Mouse (Mus musculus) ES-E14 (cell line): ENCODE measurements at regions not wholly inside any gene's neighbourhood (a gene's known extent, or its start where the extent isn't known, plus 50 kb on each side); places are given as distances from the start of the nearest gene placed in this dataset.
"Not testable (repeated sequence)": the region's sequence is repeated elsewhere in the genome, so short reads cannot be mapped to it uniquely, and the experiment has no call there.

ENCODE experiments used
- HCFC1 ChIP-seq: IDR thresholded peaks from 2 replicates; pipeline ENCODE4 v1.6.1; 2012; ENCODE audit warnings: low read length, inconsistent platforms, borderline replicate concordance; ENCODE audit not compliant: insufficient read depth
- MAFK ChIP-seq: IDR thresholded peaks from 2 replicates; pipeline ENCODE4 v1.6.1; 2014; ENCODE audit warnings: mild to moderate bottlenecking, low read depth, low read length, inconsistent platforms; ENCODE audit not compliant: insufficient read depth

DNA sequence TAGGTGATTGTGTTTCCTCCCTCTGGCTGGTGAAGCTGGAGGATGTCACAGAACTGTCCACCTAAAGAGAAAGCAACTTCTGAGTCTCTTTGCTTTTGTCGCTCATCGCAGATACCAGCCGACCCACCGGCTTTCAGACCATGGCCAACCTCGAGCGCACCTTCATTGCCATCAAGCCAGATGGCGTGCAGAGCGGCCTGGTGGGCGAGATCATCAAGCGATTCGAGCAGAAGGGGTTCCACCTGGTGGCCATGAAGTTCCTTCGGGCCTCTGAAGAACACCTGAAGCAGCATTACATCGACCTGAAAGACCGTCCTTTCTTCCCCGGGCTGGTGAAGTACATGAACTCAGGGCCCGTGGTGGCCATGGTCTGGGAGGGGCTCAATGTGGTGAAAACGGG, 131.7 kb downstream of the Nuak1 start:
- not testable (repeated sequence) for TF ChIP-seq MAFK, HCFC1
